Mouse (Mus musculus) midbrain, postnatal 0 days (tissue): Measurements from ENCODE around the gene Thap12. TPM values are rescaled to one million over a fixed set of nuclear protein-coding genes. Genes with fewer than 3 reads are reported as not detected.
A peak's percentile ranks its signal among the peaks of the same experiment; 100 is the strongest.

ENCODE experiments used
- ATAC-seq: fragments of 200-750 bp; cut with Nextera tagmentation; 2 replicates; pipeline ENCODE4 v1.8.0; 2017; ENCODE audit warnings: moderate number of reproducible peaks, mild to moderate bottlenecking, moderate TSS enrichment, moderate library complexity; ENCODE audit not compliant: low FRiP score
- DNase-seq: peaks from one replicate; pipeline ENCODE4 v3.0.0-alpha.2; 2015; ENCODE audit warnings: low spot score
- H3K27ac ChIP-seq: fragments of 300-500 bp; sonication (generic); 2 replicates; pipeline ENCODE4 v1.5.1; 2014; ENCODE audit warnings: low read depth, mild to moderate bottlenecking, low read length, mixed read lengths
- H3K27me3 ChIP-seq: fragments of 300-500 bp; sonication (generic); 2 replicates; pipeline ENCODE4 v1.6.1; 2014; ENCODE audit warnings: low read length, control low read depth, mixed read lengths; ENCODE audit not compliant: insufficient read depth
- H3K36me3 ChIP-seq: fragments of 300-500 bp; sonication (generic); 2 replicates; pipeline ENCODE4 v1.6.1; 2014; ENCODE audit warnings: low read length, control low read depth, mixed read lengths; ENCODE audit not compliant: insufficient read depth
- H3K4me1 ChIP-seq: fragments of 300-500 bp; sonication (generic); 2 replicates; pipeline ENCODE4 v1.6.1; 2014; ENCODE audit warnings: mild to moderate bottlenecking, control low read depth, antibody characterized with exemption, low read length, mixed read lengths; ENCODE audit not compliant: insufficient read depth
- H3K4me2 ChIP-seq: fragments of 300-500 bp; sonication (generic); 2 replicates; pipeline ENCODE4 v1.6.1; 2014; ENCODE audit warnings: low read depth, mild to moderate bottlenecking, low read length, mixed read lengths; ENCODE audit not compliant: poor library complexity, severe bottlenecking
- H3K4me3 ChIP-seq: fragments of 300-500 bp; sonication (generic); 2 replicates; pipeline ENCODE4 v1.5.1; 2014; ENCODE audit warnings: low read depth, mild to moderate bottlenecking, low read length, moderate library complexity
- H3K9ac ChIP-seq: fragments of 300-500 bp; sonication (generic); replicated peaks from 2 replicates; pipeline ENCODE4 v1.6.1; 2014; ENCODE audit warnings: mild to moderate bottlenecking, low read length, moderate library complexity, mixed read lengths; ENCODE audit not compliant: poor library complexity, severe bottlenecking
- H3K9me3 ChIP-seq: fragments of 300-500 bp; sonication (generic); 2 replicates; pipeline ENCODE4 v1.6.1; 2016; ENCODE audit warnings: low read length, control low read depth
- CTCF ChIP-seq: IDR thresholded peaks from 2 replicates; pipeline ENCODE4 v1.5.1; 2016; ENCODE audit warnings: antibody characterized with exemption, mild to moderate bottlenecking
- WGBS: fragments of 180-500 bp; shearing (Covaris S2); extraction: QIAGEN DNeasy Blood & Tissue Kit; methylation state at CpG from one replicate; pipeline ENCODE4 v1.1.7; 2014; 5-methylcytosine and 5-hydroxymethylcytosine counted together
- polyA plus RNA-seq: library from polyadenylated mRNA; unstranded; fragments of >200 nt; fragmentation: Nextera tagmentation; extraction: Ambion mirVana; gene quantifications from 2 replicates; pipeline ENCODE4 v1.2.1, GENCODE M21; 2015
- total RNA-seq: library from RNA; depleted of rRNA; stranded (reverse); fragments of >200 nt; gene quantifications from 2 replicates; pipeline ENCODE4 v1.2.3, GENCODE M21; 2014

Thap12 gene
- total and polyA plus RNA-seq, 2 experiments from 2014 or later = 49.1 to 64.2 TPM

DNA sequence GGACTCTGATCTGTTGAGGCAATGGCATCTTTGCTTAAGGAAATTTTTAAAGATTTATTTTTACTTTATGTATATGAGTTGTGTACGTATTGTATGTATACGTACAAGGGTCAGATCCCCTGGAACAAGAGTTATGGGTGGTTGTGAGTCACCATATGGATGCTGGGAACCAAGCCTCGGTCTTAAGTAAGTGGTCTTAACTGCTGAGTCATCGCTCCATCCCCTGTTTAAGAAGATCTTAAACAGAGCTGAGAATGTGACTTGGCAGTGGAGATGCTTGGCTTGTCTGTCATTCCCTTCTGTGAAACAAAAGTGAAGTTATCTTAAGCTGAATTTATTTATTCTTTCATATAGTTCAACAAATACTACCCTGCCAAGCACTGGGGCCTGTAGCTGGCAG, 31.1 kb downstream of the Thap12 start:
- no peaks in the 10 kb centered on the region for H3K36me3 ChIP-seq
- H3K9ac ChIP-seq = no peak overlapping the region
- 91% methylated on average over 4 of the region's 4 CpGs for WGBS
- no peak overlapping the region for H3K4me3 ChIP-seq
- no peaks in the 10 kb centered on the region for H3K4me1 ChIP-seq
- no peak overlapping the region for H3K27ac ChIP-seq
- ATAC-seq = no peak
- no peaks in the 10 kb centered on the region for H3K27me3 ChIP-seq
- H3K4me2 ChIP-seq = no peak overlapping the region
- no peak for TF ChIP-seq CTCF
- DNase-seq = no peak
- H3K9me3 ChIP-seq = no peaks in the 10 kb centered on the region

DNA sequence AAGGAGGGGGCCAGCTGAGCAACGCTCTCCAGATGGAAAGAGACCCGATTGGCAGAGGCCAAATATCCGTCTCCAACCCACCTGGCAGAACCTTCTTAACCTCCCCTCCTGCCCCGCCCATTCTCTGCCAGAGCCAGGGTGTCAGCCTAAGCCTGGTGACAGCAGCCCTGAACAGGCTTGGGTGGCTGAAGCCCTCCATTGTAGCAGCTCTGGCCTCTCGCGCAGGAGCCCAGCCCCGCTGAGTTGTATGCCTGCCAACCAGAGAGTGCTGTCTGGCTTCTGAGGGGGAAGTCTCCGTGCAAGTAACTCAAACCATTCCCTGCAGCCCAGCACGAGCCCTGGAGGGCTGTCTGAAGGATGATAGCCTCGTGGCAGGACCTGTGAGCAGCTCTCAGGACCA, 32.0 kb downstream of the Thap12 start:
- ATAC-seq (peak; percentile 82), DNase-seq (peak; percentile 76)
- Histone ChIP-seq H3K36me3 (no peaks in the 10 kb centered on the region), H3K27ac (no peak overlapping the region), H3K4me1 (no peaks in the 10 kb centered on the region), H3K4me2 (no peak overlapping the region), H3K9ac (no peak overlapping the region), H3K27me3 (no peaks in the 10 kb centered on the region), H3K4me3 (no peak overlapping the region), H3K9me3 (no peaks in the 10 kb centered on the region)
- no peak for TF ChIP-seq CTCF
- 22% methylated on average over 10 of the region's 10 CpGs for WGBS

DNA sequence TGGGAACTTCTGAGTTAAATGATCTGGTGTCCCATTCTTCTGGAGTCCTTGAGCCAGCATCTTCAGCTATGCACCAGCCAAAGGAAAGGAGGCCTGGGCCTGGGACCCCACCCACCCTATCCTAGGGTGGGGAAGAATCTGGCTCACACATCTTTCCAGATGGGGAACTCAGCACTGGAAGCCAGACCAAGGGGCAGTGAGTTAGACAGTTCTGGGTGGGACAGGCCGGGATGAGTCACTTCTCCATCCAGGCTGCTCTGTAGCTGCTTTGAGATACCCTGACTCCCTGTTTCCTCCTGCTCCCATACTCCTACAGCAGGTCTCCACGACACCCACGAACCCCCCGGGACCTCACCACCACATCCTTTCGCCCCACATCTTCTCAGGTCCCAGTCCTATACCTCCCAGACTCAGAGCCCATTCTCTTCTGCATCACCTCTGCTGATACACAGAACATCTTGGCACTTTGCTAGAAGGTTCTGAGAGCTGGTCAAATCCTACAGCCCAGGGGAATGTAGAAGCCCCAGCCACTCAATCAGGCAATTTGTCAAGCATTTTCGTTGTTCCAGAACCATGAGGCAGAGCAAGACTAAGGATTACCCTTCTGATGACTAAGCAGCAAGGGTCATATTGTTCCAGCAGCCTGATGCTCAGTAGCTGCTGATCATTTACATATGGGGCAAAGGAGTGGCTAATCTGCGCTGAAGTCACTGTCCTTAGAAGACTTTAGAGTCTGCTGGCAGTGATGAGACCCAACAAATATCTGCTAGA, 34.1 kb downstream of the Thap12 start:
- Histone ChIP-seq H3K4me3 (no peak overlapping the region), H3K36me3 (no peaks in the 10 kb centered on the region), H3K4me2 (no peak overlapping the region), H3K9me3 (no peaks in the 10 kb centered on the region), H3K4me1 (no peaks in the 10 kb centered on the region), H3K27me3 (no peaks in the 10 kb centered on the region), H3K27ac (no peak overlapping the region), H3K9ac (no peak overlapping the region)
- WGBS = 76% methylated on average over 7 of the region's 7 CpGs
- ATAC-seq = no peak
- DNase-seq = no peak
- no peak for TF ChIP-seq CTCF

DNA sequence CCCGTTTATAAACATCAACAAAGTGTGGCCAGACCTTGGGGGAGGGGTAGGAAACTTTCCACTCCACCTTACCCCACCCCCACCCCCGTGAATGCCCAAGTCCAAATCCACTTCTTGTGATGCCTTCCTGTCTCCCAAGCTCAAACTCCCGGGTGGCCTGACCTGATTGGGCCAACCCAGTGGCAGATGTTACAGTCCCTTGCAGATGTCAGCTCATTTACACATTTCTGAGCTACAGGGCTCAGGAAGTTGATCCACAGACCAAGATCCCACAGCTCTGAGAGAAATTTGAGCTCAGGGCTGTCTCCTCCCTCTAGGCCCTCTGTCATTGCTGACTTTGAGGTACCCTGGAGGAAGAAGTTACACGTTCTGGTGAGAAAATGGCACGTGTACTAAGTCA, 37.5 kb downstream of the Thap12 start:
- ATAC-seq (no peak), DNase-seq (no peak)
- 32% methylated on average over 5 of the region's 5 CpGs for WGBS

DNA sequence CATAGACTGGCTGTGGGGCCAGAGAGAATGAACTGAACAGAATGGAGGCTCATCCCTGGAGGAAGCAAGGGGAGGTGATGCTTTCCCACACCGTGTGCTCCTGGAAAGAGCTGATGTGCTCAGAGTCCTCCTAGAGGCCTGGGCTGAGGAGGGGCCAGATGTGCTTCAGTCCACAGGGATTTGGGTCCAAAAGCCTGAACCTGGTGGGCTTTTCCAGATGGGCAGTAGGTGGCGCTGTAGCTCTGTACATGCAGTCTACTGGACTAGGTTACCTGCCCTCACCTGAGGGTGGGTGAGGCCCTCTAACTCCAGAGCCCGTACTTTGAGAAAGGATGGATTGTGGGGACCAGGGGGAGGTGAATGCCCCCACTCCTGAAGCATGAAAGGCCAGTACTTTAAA, 40.4 kb downstream of the Thap12 start:
- ATAC-seq (peak; percentile 33; the same call in 1 of the 2 replicates), DNase-seq (peak; percentile 75)
- H3K27ac ChIP-seq = no peak overlapping the region
- 5% methylated on average over 3 of the region's 3 CpGs for WGBS
- no peak overlapping the region for H3K4me2 ChIP-seq
- H3K36me3 ChIP-seq = no peaks in the 10 kb centered on the region
- H3K9ac ChIP-seq = no peak overlapping the region
- no peaks in the 10 kb centered on the region for H3K4me1 ChIP-seq
- no peaks in the 10 kb centered on the region for H3K9me3 ChIP-seq
- TF ChIP-seq CTCF = peak; percentile 84
- no peaks in the 10 kb centered on the region for H3K27me3 ChIP-seq
- H3K4me3 ChIP-seq = no peak overlapping the region

More for the DNA sequence above, 37.5 kb downstream of the Thap12 start:
- Histone ChIP-seq H3K27me3 (no peaks in the 10 kb centered on the region), H3K4me1 (no peaks in the 10 kb centered on the region), H3K9ac (no peak overlapping the region), H3K4me3 (no peak overlapping the region), H3K27ac (no peak overlapping the region), H3K9me3 (no peaks in the 10 kb centered on the region), H3K36me3 (no peaks in the 10 kb centered on the region), H3K4me2 (no peak overlapping the region)
- no peak for TF ChIP-seq CTCF

DNA sequence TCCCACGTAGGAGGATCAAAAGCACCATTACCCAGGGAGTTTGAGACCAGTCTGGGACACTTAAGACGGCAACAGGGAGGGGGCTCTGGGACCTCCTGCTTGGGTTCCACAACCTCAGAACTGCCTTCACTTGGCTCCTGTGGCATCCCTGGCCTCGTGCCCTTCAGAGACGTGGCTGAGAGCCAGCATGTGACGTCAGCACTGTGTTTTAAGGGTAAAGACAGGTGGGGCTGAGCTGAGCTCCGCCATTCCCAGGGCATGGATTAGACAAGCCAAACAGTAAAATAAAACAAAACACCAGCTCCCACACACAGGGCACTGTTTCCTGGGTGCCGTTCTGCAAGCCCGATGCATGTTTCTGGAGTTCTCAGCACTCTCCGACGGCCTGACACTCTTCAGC, 47.5 kb downstream of the Thap12 start:
- no peak for TF ChIP-seq CTCF
- WGBS = 71% methylated on average over 10 of the region's 10 CpGs
- no peak for DNase-seq
- Histone ChIP-seq H3K4me3 (no peak overlapping the region), H3K36me3 (no peaks in the 10 kb centered on the region), H3K4me1 (no peaks in the 10 kb centered on the region), H3K4me2 (no peak overlapping the region), H3K9ac (no peak overlapping the region), H3K27me3 (no peaks in the 10 kb centered on the region), H3K27ac (no peak overlapping the region), H3K9me3 (no peaks in the 10 kb centered on the region)
- no peak for ATAC-seq
